Mouse (Mus musculus) lung, embryonic 14.5 days (tissue): ENCODE data around the gene Nob1. TPM values are rescaled to one million over a fixed set of nuclear protein-coding genes. Genes with fewer than 3 reads are reported as not detected.

Experiments used
- ATAC-seq: fragments of 200-750 bp; cut with Nextera tagmentation; 2 replicates; pipeline ENCODE4 v1.8.0; 2017; ENCODE audit warnings: mild to moderate bottlenecking, moderate TSS enrichment, moderate library complexity; ENCODE audit not compliant: insufficient read depth
- DNase-seq: peaks from one replicate; pipeline ENCODE4 v3.0.0-alpha.2; 2015
- H3K27ac ChIP-seq: fragments of 300-500 bp; sonication (generic); 2 replicates; pipeline ENCODE4 v1.5.1; 2014; ENCODE audit warnings: low read depth, mild to moderate bottlenecking, moderate library complexity
- H3K27me3 ChIP-seq: fragments of 300-500 bp; sonication (generic); 2 replicates; pipeline ENCODE4 v1.6.1; 2014; ENCODE audit warnings: low read length, control low read depth; ENCODE audit not compliant: insufficient read depth
- H3K36me3 ChIP-seq: fragments of 300-500 bp; sonication (generic); 2 replicates; pipeline ENCODE4 v1.6.1; 2014; ENCODE audit warnings: control low read depth; ENCODE audit not compliant: insufficient read depth
- H3K4me1 ChIP-seq: fragments of 300-500 bp; sonication (generic); 2 replicates; pipeline ENCODE4 v1.6.1; 2014; ENCODE audit warnings: antibody characterized with exemption, control low read depth; ENCODE audit not compliant: insufficient read depth
- H3K4me2 ChIP-seq: fragments of 300-500 bp; sonication (generic); 2 replicates; pipeline ENCODE4 v1.6.1; 2014; ENCODE audit warnings: mild to moderate bottlenecking
- H3K4me3 ChIP-seq: fragments of 300-500 bp; sonication (generic); 2 replicates; pipeline ENCODE4 v1.5.1; 2014; ENCODE audit warnings: low read depth, low read length
- H3K9ac ChIP-seq: fragments of 300-500 bp; sonication (generic); 2 replicates; pipeline ENCODE4 v1.6.1; 2014
- H3K9me3 ChIP-seq: fragments of 300-500 bp; sonication (generic); 2 replicates; pipeline ENCODE4 v1.6.1; 2016; ENCODE audit warnings: low read depth, low read length, control low read depth
- CTCF ChIP-seq: IDR thresholded peaks from 2 replicates; pipeline ENCODE4 v1.5.1; 2016; ENCODE audit warnings: antibody characterized with exemption, low read depth
- WGBS: fragments of 180-500 bp; shearing (Covaris S2); extraction: QIAGEN DNeasy Blood & Tissue Kit; methylation state at CpG from one replicate; pipeline ENCODE4 v1.1.7; 2014; 5-methylcytosine and 5-hydroxymethylcytosine counted together
- polyA plus RNA-seq: library from polyadenylated mRNA; unstranded; fragments of >200 nt; fragmentation: Nextera tagmentation; extraction: Ambion mirVana; gene quantifications from 2 replicates; pipeline ENCODE4 v1.2.1, GENCODE M21; 2014

Gene Nob1
- polyA plus RNA-seq, 1 experiment from 2014 or later: 82.0 TPM

- 75% methylated on average over 6 of the region's 6 CpGs for WGBS
- H3K27ac ChIP-seq: no peak overlapping the region
- H3K27me3 ChIP-seq: no peaks in the 10 kb centered on the region
- H3K4me2 ChIP-seq: no peak overlapping the region
- no peak overlapping the region for H3K4me3 ChIP-seq
- ATAC-seq (no peak), DNase-seq (no peak)
- TF ChIP-seq CTCF: no peak
- no peak overlapping the region for H3K9ac ChIP-seq
- 0 out of 2 replicates have a peak, but pooled peaks cover under 1% of the 10 kb centered on the region for H3K4me1 ChIP-seq
- no peaks in the 10 kb centered on the region for H3K9me3 ChIP-seq
- peaks cover 14% of the 10 kb centered on the region; the same call in 1 of the 2 replicates for H3K36me3 ChIP-seq
Measured at GRCm38 (mm10) chr8:107449655-107450054, 24.8 kb upstream of the Nob1 start.

GRCm38 (mm10) chr8:107449130-107449529 lies 24.3 kb upstream of the Nob1 start:
- Histone ChIP-seq H3K9me3 (no peaks in the 10 kb centered on the region), H3K9ac (no peak overlapping the region), H3K4me3 (no peak overlapping the region), H3K27ac (no peak overlapping the region), H3K4me2 (no peak overlapping the region), H3K36me3 (peaks cover 14% of the 10 kb centered on the region; the same call in 1 of the 2 replicates), H3K27me3 (no peaks in the 10 kb centered on the region), H3K4me1 (0 out of 2 replicates have a peak, but pooled peaks cover 4% of the 10 kb centered on the region)
- DNase-seq: no peak
- ATAC-seq: no peak
- TF ChIP-seq CTCF: no peak
- WGBS: 68% methylated on average over 8 of the region's 8 CpGs

GRCm38 (mm10) chr8:107448382-107448889 lies 23.6 kb upstream of the Nob1 start:
- 68% methylated on average over 4 of the region's 4 CpGs for WGBS
- no peak for TF ChIP-seq CTCF
- no peak for DNase-seq
- Histone ChIP-seq H3K9ac (no peak overlapping the region), H3K9me3 (no peaks in the 10 kb centered on the region), H3K36me3 (peaks cover 9% of the 10 kb centered on the region; the same call in 1 of the 2 replicates), H3K27ac (peak overlapping the region; percentile 42; the same call in 1 of the 2 replicates), H3K4me2 (no peak overlapping the region), H3K4me1 (0 out of 2 replicates have a peak, but pooled peaks cover 4% of the 10 kb centered on the region), H3K27me3 (no peaks in the 10 kb centered on the region), H3K4me3 (no peak overlapping the region)
- no peak for ATAC-seq

GRCm38 (mm10) chr8:107447713-107448112 lies 22.9 kb upstream of the Nob1 start:
- no peak for TF ChIP-seq CTCF
- H3K9ac ChIP-seq: no peak overlapping the region
- ATAC-seq (no peak), DNase-seq (no peak)
- no peak overlapping the region for H3K4me3 ChIP-seq
- no peaks in the 10 kb centered on the region for H3K27me3 ChIP-seq
- no peaks in the 10 kb centered on the region for H3K9me3 ChIP-seq
- no peak overlapping the region for H3K4me2 ChIP-seq
- 0 out of 2 replicates have a peak, but pooled peaks cover 4% of the 10 kb centered on the region for H3K4me1 ChIP-seq
- H3K27ac ChIP-seq: no peak overlapping the region
- 0 out of 2 replicates have a peak, but pooled peaks cover 2% of the 10 kb centered on the region for H3K36me3 ChIP-seq

- no peak for ATAC-seq
- Histone ChIP-seq H3K27me3 (no peaks in the 10 kb centered on the region), H3K4me3 (no peak overlapping the region), H3K4me1 (0 out of 2 replicates have a peak, but pooled peaks cover 4% of the 10 kb centered on the region), H3K36me3 (no peaks in the 10 kb centered on the region), H3K9ac (no peak overlapping the region), H3K9me3 (no peaks in the 10 kb centered on the region), H3K4me2 (no peak overlapping the region), H3K27ac (peak overlapping the region; percentile 13; the same call in 1 of the 2 replicates)
- peak; percentile 75 for DNase-seq
- WGBS: 56% methylated on average over 3 of the region's 3 CpGs
- TF ChIP-seq CTCF: no peak
Measured at GRCm38 (mm10) chr8:107444626-107445025, 19.8 kb upstream of the Nob1 start.

GRCm38 (mm10) chr8:107439880-107440625 lies 15.2 kb upstream of the Nob1 start:
- H3K4me1 ChIP-seq: 0 out of 2 replicates have a peak, but pooled peaks cover 4% of the 10 kb centered on the region
- 87% methylated on average over 3 of the region's 3 CpGs for WGBS
- H3K9ac ChIP-seq: no peak overlapping the region
- no peak overlapping the region for H3K4me2 ChIP-seq
- DNase-seq: no peak
- no peak for TF ChIP-seq CTCF
- H3K27ac ChIP-seq: no peak overlapping the region
- no peaks in the 10 kb centered on the region for H3K36me3 ChIP-seq
- no peak overlapping the region for H3K4me3 ChIP-seq
- H3K9me3 ChIP-seq: no peaks in the 10 kb centered on the region
- no peak for ATAC-seq
- no peaks in the 10 kb centered on the region for H3K27me3 ChIP-seq

- H3K9me3 ChIP-seq: no peaks in the 10 kb centered on the region
- H3K9ac ChIP-seq: no peak overlapping the region
- whole genome bisulfite sequencing: 62% methylated on average over 2 of the region's 2 CpGs
- no peak overlapping the region for H3K27ac ChIP-seq
- H3K4me2 ChIP-seq: no peak overlapping the region; the same call in 1 of the 2 replicates
- no peak for TF ChIP-seq CTCF
- no peaks in the 10 kb centered on the region for H3K36me3 ChIP-seq
- H3K4me1 ChIP-seq: no peaks in the 10 kb centered on the region
- H3K27me3 ChIP-seq: no peaks in the 10 kb centered on the region
- DNase-seq: no peak
- no peak overlapping the region for H3K4me3 ChIP-seq
- ATAC-seq: no peak
Measured at GRCm38 (mm10) chr8:107437711-107438110, 12.9 kb upstream of the Nob1 start.
